Mouse (Mus musculus): ENCODE results near the gene Mdm4. TPM values are rescaled to one million over a fixed set of nuclear protein-coding genes. Genes with fewer than 3 reads are reported as not detected.

Gene Mdm4
- 43.4 and 54.0 TPM in 2 replicates for polyA plus RNA-seq (2012)

GRCm38 (mm10) chr1:133030461-133030860, at the start of gene Mdm4:
Gene Mdm4, minus strand, starts transcription at chr1:133030561.

GRCm38 (mm10) chr1:133045011-133045860, 14.9 kb upstream of the Mdm4 start, which contains the start of gene Pik3c2b:
Gene Pik3c2b, plus strand, starts transcription at chr1:133045667.

Other genes starting within 250 kb of the Mdm4 start
- not detected in 2 replicates for gene Lrrn2, start 150.3 kb downstream of the Mdm4 start, polyA plus RNA-seq (2012)
- 1.9 and 3.5 TPM in 2 replicates for gene Pik3c2b, start 15.1 kb upstream of the Mdm4 start, polyA plus RNA-seq (2012)
- 25.8 and 28.0 TPM in 2 replicates for gene Ppp1r15b, start 100.6 kb upstream of the Mdm4 start, polyA plus RNA-seq (2012)
- gene Plekha6, start 133.6 kb upstream of the Mdm4 start, polyA plus RNA-seq (2012) = 5.2 and 11.5 TPM in 2 replicates

All from megakaryocyte-erythroid progenitor cell, adult 5 weeks (primary cell).